Mouse (Mus musculus): Measurements from ENCODE around the gene Rpf1. TPM values are rescaled to one million over a fixed set of nuclear protein-coding genes. Genes with fewer than 3 reads are reported as not detected.

Gene Rpf1
- total and polyA plus RNA-seq, 3 experiments, result 100 to 262 (median 185) TPM

GRCm38 (mm10) chr3:146534986-146535385 lies 13.8 kb upstream of the Rpf1 start:
- Histone ChIP-seq H3K79me2 (replicated peaks; ENCODE audit: control insufficient read depth, extremely low read depth, insufficient read depth, poor library complexity, severe bottlenecking) (no peaks in the 10 kb centered on the region), H3K36me3 (replicated peaks in 1 of 2; ENCODE audit: control insufficient read depth in 1 of 2, insufficient read depth in 1 of 2, low read length in 1 of 2) (no peaks in the 10 kb centered on the region), H3K9ac (ENCODE audit: insufficient read depth, low read depth) (no peak overlapping the region), H3K9me3 (replicated peaks; ENCODE audit: low read length) (no peaks in the 10 kb centered on the region), H3K4me1 (ENCODE audit: control insufficient read depth in 1 of 2, insufficient read depth in 2 of 2) (0 out of 4 replicates have a peak, but pooled peaks cover 0 to 8% of the 10 kb centered on the region in 2 experiments), H3K4me3 (replicated peaks in 1 of 3; ENCODE audit: low read depth in 2 of 3, low read length in 2 of 3, poor library complexity in 1 of 3) (no peak overlapping the region), H3K27ac (ENCODE audit: insufficient read depth, low read depth) (no peak overlapping the region), H3K4me2 (ENCODE audit: insufficient read depth, low read depth, poor library complexity, severe bottlenecking) (no peak overlapping the region), H3K27me3 (replicated peaks) (no peaks in the 10 kb centered on the region)
- in situ Hi-C loops (cut with MboI; ENCODE audit: low pct_ligation_motif_present, low pct_unique_long_range_greater_than_20kb, low sequenced_read_pairs) (no loop called here), dilution Hi-C loops (cut with MboI; ENCODE audit: extremely low pct_ligation_motif_present, extremely low pct_unique_long_range_greater_than_20kb, low sequenced_read_pairs) (no loop called here)
- TF ChIP-seq IRF4 (IDR thresholded peaks at IDR 0.05; ENCODE audit: low read depth, low read length) (no peak), JUN (IDR thresholded peaks at IDR 0.05; ENCODE audit: insufficient read depth, low read depth, low read length) (no peak), GABPA (IDR thresholded peaks at IDR 0.05; ENCODE audit: insufficient replicate concordance, low read depth, low read length) (no peak), NELFE (IDR thresholded peaks at IDR 0.05; ENCODE audit: low read depth, low read length) (no peak), ZC3H11A (IDR thresholded peaks at IDR 0.05; ENCODE audit: low read depth, low read length) (no peak), ZNF384 (IDR thresholded peaks at IDR 0.05; ENCODE audit: low read depth, low read length) (no peak), MAZ (IDR thresholded peaks at IDR 0.05; ENCODE audit: low read depth, low read length) (no peak), ZMIZ1 (IDR thresholded peaks at IDR 0.05; ENCODE audit: low read depth, low read length) (no peak), MXI1 (IDR thresholded peaks at IDR 0.05; ENCODE audit: low read depth, low read length) (no peak), ELF1 (IDR thresholded peaks at IDR 0.05; ENCODE audit: low read depth, low read length) (no peak), SMC3 (IDR thresholded peaks at IDR 0.05; ENCODE audit: low read depth, low read length) (no peak), MYC (IDR thresholded peaks at IDR 0.05; ENCODE audit: low read depth, low read length) (no peak), TBP (conservative IDR thresholded peaks at IDR 0.05; ENCODE audit: low read depth, low read length) (no peak), POLR2A (IDR thresholded peaks at IDR 0.05; ENCODE audit: low read depth, low read length) (no peak), EP300 (IDR thresholded peaks at IDR 0.05; ENCODE audit: low read length) (no peak)
- no peak for DNase-seq (ENCODE audit: extremely low read depth)

DNA sequence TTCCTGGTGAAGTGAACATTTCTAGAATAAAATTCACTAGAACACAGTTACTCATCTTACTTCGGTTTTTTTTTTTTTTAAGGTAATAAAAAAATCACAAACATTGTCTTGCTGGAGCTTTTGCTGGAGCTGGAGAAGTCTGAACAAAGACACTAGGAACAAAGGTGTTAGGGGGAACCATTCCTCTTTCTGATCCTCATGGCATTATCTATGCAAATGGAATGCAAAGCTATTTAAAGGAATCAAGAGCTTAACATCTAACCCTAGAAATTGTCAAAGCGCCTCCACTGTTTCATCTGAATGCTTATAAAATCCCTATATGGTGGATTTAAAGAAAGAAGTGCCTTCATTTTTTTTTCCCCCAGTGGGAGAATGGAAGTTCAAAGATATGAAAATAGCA lies 7.1 kb upstream of the Rpf1 start:
- H3K27me3 ChIP-seq (replicated peaks), result no peaks in the 10 kb centered on the region
- H3K9me3 ChIP-seq (replicated peaks; ENCODE audit: low read length), result no peaks in the 10 kb centered on the region
- no peak for DNase-seq (ENCODE audit: extremely low read depth)
- 0 out of 4 replicates have a peak, but pooled peaks cover 0 to 6% of the 10 kb centered on the region in 2 experiments for H3K4me1 ChIP-seq (ENCODE audit: control insufficient read depth in 1 of 2, insufficient read depth in 2 of 2)
- H3K79me2 ChIP-seq (replicated peaks; ENCODE audit: control insufficient read depth, extremely low read depth, insufficient read depth, poor library complexity, severe bottlenecking), result no peaks in the 10 kb centered on the region
- in situ Hi-C loops (cut with MboI; ENCODE audit: low pct_ligation_motif_present, low pct_unique_long_range_greater_than_20kb, low sequenced_read_pairs), result no loop called here
- no peak overlapping the region for H3K27ac ChIP-seq (ENCODE audit: insufficient read depth, low read depth)
- no peak overlapping the region for H3K4me3 ChIP-seq (replicated peaks in 1 of 3; ENCODE audit: low read depth in 2 of 3, low read length in 2 of 3, poor library complexity in 1 of 3)
- dilution Hi-C loops (cut with MboI; ENCODE audit: extremely low pct_ligation_motif_present, extremely low pct_unique_long_range_greater_than_20kb, low sequenced_read_pairs), result no loop called here
- H3K4me2 ChIP-seq (ENCODE audit: insufficient read depth, low read depth, poor library complexity, severe bottlenecking), result no peak overlapping the region
- H3K36me3 ChIP-seq (replicated peaks in 1 of 2; ENCODE audit: control insufficient read depth in 1 of 2, insufficient read depth in 1 of 2, low read length in 1 of 2), result no peaks in the 10 kb centered on the region
- TF ChIP-seq JUN (IDR thresholded peaks at IDR 0.05; ENCODE audit: insufficient read depth, low read depth, low read length) (no peak), TCF12 (IDR thresholded peaks at IDR 0.05; ENCODE audit: low read depth, low read length) (no peak), MAX (IDR thresholded peaks at IDR 0.05; ENCODE audit: low read length) (no peak), ZKSCAN1 (IDR thresholded peaks at IDR 0.05; ENCODE audit: borderline replicate concordance, low read depth, low read length) (no peak), KAT2A (IDR thresholded peaks at IDR 0.05; ENCODE audit: insufficient replicate concordance, low read length) (no peak), SIN3A (IDR thresholded peaks at IDR 0.05; ENCODE audit: low read length) (no peak), POLR2A (IDR thresholded peaks at IDR 0.05; ENCODE audit: low read depth, low read length) (no peak), MEF2A (IDR thresholded peaks at IDR 0.05; ENCODE audit: borderline replicate concordance, low read depth, low read length) (no peak), UBTF (IDR thresholded peaks at IDR 0.05; ENCODE audit: low read depth, low read length) (no peak)
- no peak overlapping the region for H3K9ac ChIP-seq (ENCODE audit: insufficient read depth, low read depth)
